Mouse (Mus musculus): ENCODE results near the gene Zbtb25.

Zbtb25 gene

DNA sequence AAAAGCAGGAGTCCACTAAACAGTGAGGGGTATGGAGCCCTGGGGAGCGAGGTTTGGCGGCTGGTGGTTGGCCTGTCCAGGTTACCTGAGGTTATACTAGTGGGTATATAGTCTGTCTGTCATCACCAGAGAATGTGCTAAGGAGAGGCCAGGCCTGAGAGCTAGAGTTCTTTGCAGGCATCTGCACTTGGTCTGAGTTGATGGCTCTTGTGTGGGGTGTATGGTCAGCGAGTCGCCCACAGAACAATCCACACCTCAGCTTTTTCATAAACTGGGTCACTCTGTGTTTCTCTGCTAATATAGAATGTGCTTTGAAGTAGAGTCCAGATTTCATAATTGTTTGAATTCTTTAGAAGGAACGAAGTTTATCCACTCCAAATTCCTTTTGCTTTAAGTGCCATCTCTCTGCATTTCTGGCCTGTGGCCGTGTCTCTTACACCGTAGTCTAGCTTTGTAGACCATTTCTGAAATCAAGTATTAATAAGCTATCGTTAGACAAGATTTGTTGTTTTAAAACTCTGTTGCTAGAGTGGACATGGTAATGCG, 70.0 kb downstream of the Zbtb25 start:
- CTCF ChIA-PET = interaction anchor here (1.4 kb wide), 1 partner anchor 33 kb away, joined by 3 read pairs; no protein-coding TSS in a partner anchor

DNA sequence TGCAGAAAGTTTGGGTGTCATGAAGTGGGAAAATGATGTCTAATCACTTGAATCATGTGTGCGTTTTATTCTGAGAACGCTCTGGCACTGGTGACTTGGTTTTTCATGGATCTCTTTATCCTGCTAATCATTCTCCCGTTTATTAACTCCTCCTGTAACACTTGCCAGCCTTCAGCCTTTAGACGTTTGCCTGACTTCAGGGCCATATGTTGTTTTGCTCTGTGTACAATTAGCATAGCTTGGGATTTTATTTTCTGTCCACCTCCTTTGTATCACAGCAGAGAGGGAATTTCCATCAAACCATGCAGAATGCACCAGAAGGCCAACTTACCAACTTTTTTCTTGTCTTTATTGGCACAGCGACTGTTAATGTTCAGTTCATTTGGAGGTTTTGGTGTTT, 71.6 kb downstream of the Zbtb25 start:
- CTCF ChIA-PET = interaction anchor here (0.6 kb wide), 1 partner anchor 27 kb away, joined by 3 read pairs; the partner anchor contains the start of gene Akap5

All from spleen, embryonic (tissue).